Mouse (Mus musculus): ENCODE measurements around the gene Zranb1. TPM values are rescaled to one million over a fixed set of nuclear protein-coding genes. Genes with fewer than 3 reads are reported as not detected.

Zranb1 gene
- total and polyA plus RNA-seq, 3 experiments = 17.4 to 18.5 TPM; not detected in 1

DNA sequence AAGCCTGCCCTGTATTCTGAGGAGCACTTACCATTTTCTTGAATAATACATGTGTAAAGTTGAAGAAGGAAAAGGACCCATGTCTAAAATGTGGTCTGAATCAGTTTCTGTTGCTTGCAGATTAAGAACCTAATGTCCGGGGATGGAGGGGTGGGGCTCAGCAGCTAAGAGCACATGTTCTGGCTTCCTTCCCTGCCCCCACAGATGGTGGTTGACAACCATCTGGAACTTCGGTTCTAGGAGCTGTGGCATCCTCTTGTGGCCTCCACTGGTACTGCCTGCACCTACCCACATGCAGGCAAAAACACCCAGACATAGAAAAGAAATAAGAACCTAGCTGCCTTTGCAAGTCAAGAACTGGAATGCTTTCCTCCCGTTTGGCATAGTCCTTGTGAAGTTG lies 72.5 kb downstream of the Zranb1 start (continued):
- no peak for TF ChIP-seq MEF2A (IDR thresholded peaks at IDR 0.05; ENCODE audit: extremely low read depth, insufficient replicate concordance, low read depth, low read length, poor library complexity, severe bottlenecking)
- TF ChIP-seq USF1 (IDR thresholded peaks at IDR 0.05; ENCODE audit: low read depth, low read length) = no peak
- no peak for TF ChIP-seq UBTF (IDR thresholded peaks at IDR 0.05; ENCODE audit: borderline replicate concordance, insufficient read depth, low read depth, low read length)
- peak; percentile 96 for TF ChIP-seq MAX (IDR thresholded peaks at IDR 0.05; ENCODE audit: low read length)

DNA sequence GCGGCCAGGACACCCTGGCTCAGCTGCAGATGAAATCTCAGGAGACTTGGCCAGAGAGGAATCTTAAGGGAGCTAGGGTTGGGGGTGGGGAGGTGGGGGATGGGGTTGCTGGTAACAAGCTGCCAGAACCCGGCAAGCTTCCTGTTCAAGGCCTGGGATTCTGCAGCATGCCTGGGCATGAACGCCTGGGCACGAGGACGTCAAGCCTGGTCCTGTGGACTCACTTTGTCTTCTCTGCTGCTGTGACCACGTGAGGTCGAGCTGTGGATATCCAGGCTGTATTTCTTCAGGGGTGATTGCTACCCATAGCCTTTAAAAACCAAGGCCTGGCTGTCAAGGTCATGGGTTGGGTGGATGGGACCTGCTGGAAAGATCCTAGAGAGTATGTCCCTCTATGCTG lies 74.8 kb downstream of the Zranb1 start:
- no peak for TF ChIP-seq POLR2AphosphoS5 (IDR thresholded peaks at IDR 0.05; ENCODE audit: borderline replicate concordance, low read depth, low read length)
- no peak for TF ChIP-seq MAZ (IDR thresholded peaks at IDR 0.05; ENCODE audit: low read depth, low read length)
- TF ChIP-seq MAX (IDR thresholded peaks at IDR 0.05; ENCODE audit: low read length) = no peak
- TF ChIP-seq CTCF (IDR thresholded peaks at IDR 0.05 in 2 of 3, conservative IDR thresholded peaks at IDR 0.05 in 1 of 3; ENCODE audit: control insufficient read depth in 1 of 3, insufficient read depth in 1 of 3, low read depth in 2 of 3, low read length in 3 of 3, poor library complexity in 1 of 3, severe bottlenecking in 1 of 3) = no peak
- no peak for TF ChIP-seq UBTF (IDR thresholded peaks at IDR 0.05; ENCODE audit: borderline replicate concordance, insufficient read depth, low read depth, low read length)
- no peak for TF ChIP-seq TAL1 (IDR thresholded peaks at IDR 0.05; ENCODE audit: low read length)
- no peak for TF ChIP-seq POLR2A (IDR thresholded peaks at IDR 0.05; ENCODE audit: control insufficient read depth in 1 of 2, insufficient read depth in 1 of 2, low read depth in 1 of 2, low read length in 2 of 2, poor library complexity in 1 of 2)
- no peak for TF ChIP-seq BHLHE40 (IDR thresholded peaks at IDR 0.05; ENCODE audit: borderline replicate concordance, low read depth, low read length)
- no peak for TF ChIP-seq POLR2AphosphoS2 (IDR thresholded peaks at IDR 0.05; ENCODE audit: low read length)
- no peak for TF ChIP-seq MYB (IDR thresholded peaks at IDR 0.05; ENCODE audit: low read depth, low read length)
- no peak for TF ChIP-seq E2F4 (IDR thresholded peaks at IDR 0.05; ENCODE audit: borderline replicate concordance, low read depth, low read length)
- no peak for TF ChIP-seq TBP (IDR thresholded peaks at IDR 0.05; ENCODE audit: low read depth, low read length)
- TF ChIP-seq GABPA (IDR thresholded peaks at IDR 0.05; ENCODE audit: low read depth, low read length) = no peak
- TF ChIP-seq ZKSCAN1 (IDR thresholded peaks at IDR 0.05; ENCODE audit: low read depth, low read length) = no peak
- TF ChIP-seq ZNF384 (IDR thresholded peaks at IDR 0.05; ENCODE audit: low read depth, low read length) = no peak
- TF ChIP-seq SIN3A (IDR thresholded peaks at IDR 0.05; ENCODE audit: low read length) = no peak
- no peak for TF ChIP-seq ZMIZ1 (IDR thresholded peaks at IDR 0.05; ENCODE audit: low read depth, low read length)
- TF ChIP-seq EP300 (IDR thresholded peaks at IDR 0.05; ENCODE audit: low read depth in 1 of 2, low read length in 2 of 2) = no peak
- TF ChIP-seq RAD21 (IDR thresholded peaks at IDR 0.05; ENCODE audit: low read depth, low read length) = no peak
- TF ChIP-seq TCF12 (IDR thresholded peaks at IDR 0.05; ENCODE audit: low read depth, low read length) = no peak
- Histone ChIP-seq H3K9me3 (replicated peaks; ENCODE audit: insufficient read depth, low read length) (no peaks in the 10 kb centered on the region), H3K36me3 (ENCODE audit: control insufficient read depth in 1 of 2, insufficient read depth in 2 of 2, low read length in 2 of 2) (peaks cover 0 to 12% of the 10 kb centered on the region in 2 experiments; a peak in 3 of 4 replicates), H3K4me1 (ENCODE audit: control insufficient read depth in 1 of 2, insufficient read depth in 2 of 2, low read length in 2 of 2) (peaks cover 8 to 18% of the 10 kb centered on the region in 2 experiments), H3K4me3 (ENCODE audit: control insufficient read depth in 1 of 2, insufficient read depth in 1 of 2, low read depth in 2 of 2, low read length in 2 of 2) (no peak overlapping the region), H3K27me3 (ENCODE audit: control insufficient read depth in 1 of 2, insufficient read depth in 2 of 2, low read length in 2 of 2) (no peaks in the 10 kb centered on the region), H3K79me2 (ENCODE audit: control insufficient read depth, insufficient read depth, low read length, poor library complexity) (no peaks in the 10 kb centered on the region), H3K27ac (ENCODE audit: control insufficient read depth, low read depth, low read length) (no peak overlapping the region), H3K9ac (ENCODE audit: control insufficient read depth, low read depth, low read length, poor library complexity, severe bottlenecking) (no peak overlapping the region)
- no peak for DNase-seq (ENCODE audit: low read depth, low spot score)
